Mouse (Mus musculus): Measurements from ENCODE around the gene Prkd1.

Prkd1 gene

DNA sequence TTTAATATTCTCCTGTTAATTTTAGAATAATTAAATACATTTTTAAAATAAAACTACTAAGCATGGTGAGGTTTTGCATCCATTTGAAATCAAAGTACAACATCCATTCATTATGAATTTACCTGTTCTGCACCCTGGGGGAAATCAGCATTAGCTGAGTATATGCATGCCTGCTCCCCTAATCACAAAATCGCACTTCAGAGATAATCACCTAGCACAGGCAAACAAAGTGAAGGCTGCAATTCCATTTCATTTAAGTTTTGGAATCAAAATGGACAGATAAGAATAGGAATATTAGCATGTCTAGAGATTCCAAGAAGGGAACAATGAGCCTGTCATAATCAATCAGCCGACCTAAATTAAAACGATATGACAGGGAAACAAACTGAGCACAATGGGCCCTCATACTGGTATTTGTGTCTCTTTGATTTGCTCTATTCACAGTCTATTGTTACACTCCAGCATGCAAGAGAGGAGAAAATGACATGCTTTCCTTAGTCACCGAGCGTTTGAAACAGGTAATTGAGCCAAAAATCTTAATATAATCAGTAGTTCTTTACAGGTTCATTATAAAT lies 218.7 kb downstream of the Prkd1 start:
- no peak for DNase-seq (ENCODE audit: low read depth, low spot score)

- DNase-seq (ENCODE audit: low read depth, low spot score): peak; percentile 16
Measured at GRCm38 (mm10) chr12:50352404-50352803, 296.5 kb downstream of the Prkd1 start.

GRCm38 (mm10) chr12:50333182-50333581 lies 315.7 kb downstream of the Prkd1 start:
- DNase-seq (ENCODE audit: low read depth, low spot score): no peak

DNA sequence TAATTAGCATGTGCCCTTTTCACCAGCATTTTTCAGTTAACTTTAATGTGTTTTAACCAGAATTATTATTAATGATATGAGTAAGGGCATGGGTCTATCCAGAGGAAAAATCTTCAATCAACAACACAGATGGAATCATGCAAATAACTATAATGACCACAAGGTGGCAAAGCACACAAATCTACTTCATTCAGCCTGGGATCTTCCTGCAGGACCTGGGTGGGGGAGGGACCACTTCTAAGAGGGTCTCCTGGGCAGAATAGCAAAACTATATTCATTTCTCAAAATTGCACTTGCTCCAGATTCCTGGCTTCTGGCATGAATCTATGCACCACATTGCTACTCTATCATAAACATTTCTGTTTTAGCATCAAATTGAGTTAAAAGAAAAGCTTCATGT lies 334.3 kb downstream of the Prkd1 start:
- DNase-seq (ENCODE audit: low read depth, low spot score): peak; percentile 2

DNA sequence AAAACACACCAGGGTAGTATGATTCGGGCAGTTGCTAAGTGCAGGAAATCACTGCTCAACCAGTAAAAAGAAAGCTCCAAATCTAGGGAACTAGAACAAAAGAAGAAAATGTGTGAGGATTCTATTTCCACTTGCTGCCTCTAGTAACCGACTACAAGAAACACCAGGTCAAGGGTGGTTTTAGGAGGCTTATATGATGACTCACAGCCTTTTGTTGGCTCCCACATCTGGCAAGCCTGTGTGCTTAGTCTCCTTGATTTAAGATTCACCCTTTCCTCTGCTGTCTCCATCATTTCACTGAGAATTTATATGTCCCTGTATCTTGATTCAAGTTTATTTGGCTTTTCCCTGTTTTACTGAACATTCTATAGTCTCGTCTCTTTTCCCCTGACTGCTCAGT lies 339.6 kb downstream of the Prkd1 start:
- DNase-seq (ENCODE audit: low read depth, low spot score): no peak

DNA sequence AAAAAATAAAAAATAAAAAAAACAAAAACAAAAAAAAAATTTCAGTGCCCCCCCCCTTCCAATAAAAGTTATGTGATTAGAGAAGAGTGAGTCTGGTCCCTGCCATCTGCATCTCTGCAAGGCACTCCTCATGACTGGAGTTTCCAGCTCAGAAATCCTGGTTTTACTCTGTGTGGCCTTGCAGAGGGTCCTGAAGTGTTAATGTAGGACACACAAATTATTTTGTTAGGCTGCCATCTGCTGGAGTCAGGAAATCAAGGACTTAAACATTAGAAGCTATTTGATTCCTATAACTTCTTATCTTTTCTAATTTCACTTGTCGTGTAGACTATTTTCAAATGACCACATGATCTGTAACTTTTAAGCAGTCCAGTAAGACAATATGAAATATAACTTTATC lies 347.6 kb downstream of the Prkd1 start:
- DNase-seq (ENCODE audit: low read depth, low spot score): no peak

DNA sequence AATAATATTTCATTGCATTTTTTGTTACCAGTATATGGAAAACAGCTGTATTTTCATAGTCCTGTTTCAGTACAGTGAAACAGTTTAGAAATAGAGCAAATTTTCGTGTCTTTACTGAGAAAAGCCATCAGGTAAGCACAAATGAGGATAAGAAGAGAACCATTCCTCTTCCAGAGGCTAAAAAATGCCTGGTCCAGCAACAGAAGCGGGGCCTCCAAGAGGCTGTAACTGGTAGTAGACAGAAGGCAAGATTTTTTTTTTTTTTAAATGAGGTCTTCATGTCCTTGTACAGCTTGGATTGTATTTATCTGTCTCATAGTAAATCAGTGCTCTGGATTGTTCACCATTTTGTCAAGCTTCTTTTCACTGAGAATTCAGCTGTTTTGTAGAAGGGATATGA lies 352.8 kb downstream of the Prkd1 start:
- DNase-seq (ENCODE audit: low read depth, low spot score): no peak

GRCm38 (mm10) chr12:50295549-50295948 lies 353.3 kb downstream of the Prkd1 start:
- DNase-seq (ENCODE audit: low read depth, low spot score): no peak

DNA sequence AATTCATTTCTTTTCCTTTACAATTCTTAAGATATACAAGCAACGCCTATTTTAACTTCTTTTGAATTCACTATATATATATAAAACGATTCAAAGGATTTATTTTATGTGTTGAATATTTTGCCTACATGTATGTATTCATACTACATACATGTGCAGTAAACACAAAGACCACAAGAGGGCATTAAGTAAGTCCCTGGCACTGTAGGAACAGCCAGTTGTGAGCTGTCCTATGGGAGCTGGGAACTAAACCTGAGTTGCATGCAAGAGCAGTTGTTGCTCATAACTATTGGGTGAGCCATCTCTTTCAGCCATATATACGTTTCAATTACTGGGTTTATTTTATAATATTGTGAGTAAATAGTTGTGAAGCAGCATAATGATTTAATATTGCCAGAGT lies 356.1 kb downstream of the Prkd1 start:
- DNase-seq (ENCODE audit: low read depth, low spot score): peak; percentile 9

Data from forelimb bud, embryonic 11.5 days (tissue).